8 mouse cellular contexts compared by ENCODE assay signal in genomic region chr1:135148476-135148875, GRCm38 (mm10). TPM values are rescaled to one million over a fixed set of nuclear protein-coding genes. Genes with fewer than 3 reads are reported as not detected.
DNase-seq lines count a peak whose midpoint lies in the region; ATAC-seq and TF ChIP-seq lines count a peak whose summit lies in the region.

No protein-coding gene starts in this region.

- 67% methylated on average over 4 of the region's 4 CpGs for WGBS in embryonic facial prominence, embryonic 12.5 days
- WGBS in intestine, embryonic 14.5 days, result 76% methylated on average over 4 of the region's 4 CpGs
- WGBS in midbrain, postnatal 0 days, result 41% methylated on average over 4 of the region's 4 CpGs

- no peak for DNase-seq in layer of hippocampus, adult 2 months (ENCODE audit: low spot score in 2 of 2)
- DNase-seq in layer of hippocampus, adult 9-10 months (ENCODE audit: low spot score), result no peak
- DNase-seq in intestine, embryonic 14.5 days (ENCODE audit: low spot score), result no peak
- no peak for DNase-seq in midbrain, postnatal 0 days (ENCODE audit: low spot score)
- no peak for DNase-seq in urinary bladder, postnatal 36 days (ENCODE audit: low spot score in 2 of 2)
- no peak for DNase-seq in thymus, postnatal 36 days
- no peak for DNase-seq in right cerebral cortex, adult 18-20 months

- no peak for ATAC-seq in embryonic facial prominence, embryonic 12.5 days (ENCODE audit: insufficient number of reproducible peaks, insufficient read depth, low FRiP score, low TSS enrichment)
- no peak for ATAC-seq in intestine, embryonic 14.5 days (replicated peaks; ENCODE audit: low FRiP score, low TSS enrichment, low read depth)
- no peak for ATAC-seq in midbrain, postnatal 0 days (ENCODE audit: low FRiP score)

- H3K4me3 ChIP-seq in layer of hippocampus, adult 2 months, result peak overlapping the region; percentile 98
- peak overlapping the region; percentile 97 for H3K4me3 ChIP-seq in embryonic facial prominence, embryonic 12.5 days
- peak overlapping the region; percentile 83 for H3K4me3 ChIP-seq in intestine, embryonic 14.5 days (ENCODE audit: low read depth, low read length)
- H3K4me3 ChIP-seq in midbrain, postnatal 0 days (ENCODE audit: low read depth, low read length), result peak overlapping the region; percentile 78

- H3K27me3 ChIP-seq in embryonic facial prominence, embryonic 12.5 days, result no peaks in the 10 kb centered on the region
- peaks cover 2% of the 10 kb centered on the region; the same call in 1 of the 2 replicates for H3K27me3 ChIP-seq in intestine, embryonic 14.5 days (replicated peaks; ENCODE audit: control insufficient read depth, insufficient read depth, low read length)
- no peaks in the 10 kb centered on the region for H3K27me3 ChIP-seq in midbrain, postnatal 0 days (ENCODE audit: insufficient read depth, low read length)

- 0 out of 2 replicates have a peak, but pooled peaks cover 7% of the 10 kb centered on the region for H3K36me3 ChIP-seq in embryonic facial prominence, embryonic 12.5 days
- H3K36me3 ChIP-seq in intestine, embryonic 14.5 days (ENCODE audit: control insufficient read depth, insufficient read depth, low read length), result 0 out of 2 replicates have a peak, but pooled peaks cover 13% of the 10 kb centered on the region
- peaks cover 8% of the 10 kb centered on the region; the same call in 1 of the 2 replicates for H3K36me3 ChIP-seq in midbrain, postnatal 0 days (ENCODE audit: insufficient read depth, low read length)

- H3K9me3 ChIP-seq in embryonic facial prominence, embryonic 12.5 days, result no peaks in the 10 kb centered on the region
- H3K9me3 ChIP-seq in intestine, embryonic 14.5 days (ENCODE audit: control insufficient read depth, low read length), result no peaks in the 10 kb centered on the region
- no peaks in the 10 kb centered on the region for H3K9me3 ChIP-seq in midbrain, postnatal 0 days (ENCODE audit: low read length)

- peak overlapping the region; percentile 96; the same call in 1 of the 2 replicates for H3K9ac ChIP-seq in embryonic facial prominence, embryonic 12.5 days
- peak overlapping the region; percentile 94; the same call in 1 of the 2 replicates for H3K9ac ChIP-seq in intestine, embryonic 14.5 days (ENCODE audit: low read length)
- peak overlapping the region; percentile 93 for H3K9ac ChIP-seq in midbrain, postnatal 0 days (replicated peaks; ENCODE audit: low read length, poor library complexity, severe bottlenecking)

- peak overlapping the region; percentile 99 for H3K27ac ChIP-seq in layer of hippocampus, adult 2 months
- no peak overlapping the region for H3K27ac ChIP-seq in embryonic facial prominence, embryonic 12.5 days
- no peak overlapping the region for H3K27ac ChIP-seq in intestine, embryonic 14.5 days (ENCODE audit: low read depth)
- H3K27ac ChIP-seq in midbrain, postnatal 0 days (ENCODE audit: low read depth, low read length), result peak overlapping the region; percentile 96

- peaks cover 26% of the 10 kb centered on the region for H3K4me1 ChIP-seq in embryonic facial prominence, embryonic 12.5 days
- peaks cover 12% of the 10 kb centered on the region for H3K4me1 ChIP-seq in intestine, embryonic 14.5 days (replicated peaks; ENCODE audit: control insufficient read depth, insufficient read depth, low read length)
- peaks cover 18% of the 10 kb centered on the region for H3K4me1 ChIP-seq in midbrain, postnatal 0 days (ENCODE audit: insufficient read depth, low read length)

- TF ChIP-seq CTCF in layer of hippocampus, adult 2 months (conservative IDR thresholded peaks at IDR 0.05), result no peak
- TF ChIP-seq CTCF in midbrain, postnatal 0 days (IDR thresholded peaks at IDR 0.05), result no peak

- peak overlapping the region; percentile 85 for H3K4me2 ChIP-seq in embryonic facial prominence, embryonic 12.5 days (replicated peaks)
- H3K4me2 ChIP-seq in intestine, embryonic 14.5 days (ENCODE audit: low read length), result peak overlapping the region; percentile 53
- peak overlapping the region; percentile 91 for H3K4me2 ChIP-seq in midbrain, postnatal 0 days (ENCODE audit: low read depth, low read length, poor library complexity, severe bottlenecking)

RNA-seq across cellular contexts. Expression of gene Arl8a, which starts 1.9 kb away (rescaled TPM):
- total RNA-seq in layer of hippocampus, adult 2 months (2021), result 100 to 1,000 TPM; 247 to 258 TPM
- polyA plus RNA-seq in embryonic facial prominence, embryonic 12.5 days (2016; fragmentation: Nextera tagmentation; extraction: Ambion mirVana), result 78.6 and 81.2 TPM in 2 replicates
- 54.2 and 55.1 TPM in 2 replicates for polyA plus RNA-seq in intestine, embryonic 14.5 days (2014; fragmentation: Nextera tagmentation; extraction: Ambion mirVana)
- 317 and 384 TPM in 2 replicates for total RNA-seq in midbrain, postnatal 0 days (2014; rRNA removed)
- 399 and 418 TPM in 2 replicates for polyA plus RNA-seq in midbrain, postnatal 0 days (2015; fragmentation: Nextera tagmentation; extraction: Ambion mirVana)

RNA-seq across cellular contexts. Expression of gene Ptpn7, which starts 16.0 kb away (rescaled TPM):
- not detected for total RNA-seq in layer of hippocampus, adult 2 months (2021)
- polyA plus RNA-seq in embryonic facial prominence, embryonic 12.5 days (2016; fragmentation: Nextera tagmentation; extraction: Ambion mirVana), result 1.4 and 1.7 TPM in 2 replicates
- 2.0 TPM in 2 replicates for polyA plus RNA-seq in intestine, embryonic 14.5 days (2014; fragmentation: Nextera tagmentation; extraction: Ambion mirVana)
- total RNA-seq in midbrain, postnatal 0 days (2014; rRNA removed), result 0.05 and 0.24 TPM in 2 replicates
- polyA plus RNA-seq in midbrain, postnatal 0 days (2015; fragmentation: Nextera tagmentation; extraction: Ambion mirVana), result 0.05 and 0.15 TPM in 2 replicates

RNA-seq across cellular contexts. Expression of gene Gpr37l1, which starts 19.0 kb away (rescaled TPM):
- 100 to 1,000 TPM; 193 to 194 TPM for total RNA-seq in layer of hippocampus, adult 2 months (2021)
- not detected in 2 replicates for polyA plus RNA-seq in embryonic facial prominence, embryonic 12.5 days (2016; fragmentation: Nextera tagmentation; extraction: Ambion mirVana)
- polyA plus RNA-seq in intestine, embryonic 14.5 days (2014; fragmentation: Nextera tagmentation; extraction: Ambion mirVana), result 0.35 and 0.50 TPM in 2 replicates
- 14.1 and 25.7 TPM in 2 replicates for total RNA-seq in midbrain, postnatal 0 days (2014; rRNA removed)
- polyA plus RNA-seq in midbrain, postnatal 0 days (2015; fragmentation: Nextera tagmentation; extraction: Ambion mirVana), result 8.8 and 12.8 TPM in 2 replicates

RNA-seq across cellular contexts. Expression of gene Lgr6, which starts 43.4 kb away (rescaled TPM):
- 1 to 10 TPM; 2.4 TPM for total RNA-seq in layer of hippocampus, adult 2 months (2021)
- 3.5 and 3.9 TPM in 2 replicates for polyA plus RNA-seq in embryonic facial prominence, embryonic 12.5 days (2016; fragmentation: Nextera tagmentation; extraction: Ambion mirVana)
- 0.69 and 0.97 TPM in 2 replicates for polyA plus RNA-seq in intestine, embryonic 14.5 days (2014; fragmentation: Nextera tagmentation; extraction: Ambion mirVana)
- 2.5 and 3.8 TPM in 2 replicates for total RNA-seq in midbrain, postnatal 0 days (2014; rRNA removed)
- polyA plus RNA-seq in midbrain, postnatal 0 days (2015; fragmentation: Nextera tagmentation; extraction: Ambion mirVana), result 1.9 and 2.1 TPM in 2 replicates

Comparison
In these comparisons a context has a peak if more than half of its experiments do, and no peak if none do; other contexts are left out.
1. H3K27ac ChIP-seq: peak in layer of hippocampus, adult 2 months (single experiment) and midbrain, postnatal 0 days (single experiment); none in embryonic facial prominence, embryonic 12.5 days (single experiment) and intestine, embryonic 14.5 days (single experiment).
2. Peak in every context shown above with its lines, with median percentiles within 50 percentile points of each other: H3K4me3 ChIP-seq, H3K4me2 ChIP-seq and H3K9ac ChIP-seq.